Mouse (Mus musculus): ENCODE measurements at regions not wholly inside any gene's neighbourhood (a gene's known extent, or its start where the extent isn't known, plus 50 kb on each side); places are given as distances from the start of the nearest gene placed in this dataset.
A peak's percentile ranks its signal among the peaks of the same experiment; 100 is the strongest.

- peak; percentile 23 for DNase-seq
Observed at GRCm38 (mm10) chr14:19665756-19666155, 63.4 kb upstream of the Gm5458 start.

DNA sequence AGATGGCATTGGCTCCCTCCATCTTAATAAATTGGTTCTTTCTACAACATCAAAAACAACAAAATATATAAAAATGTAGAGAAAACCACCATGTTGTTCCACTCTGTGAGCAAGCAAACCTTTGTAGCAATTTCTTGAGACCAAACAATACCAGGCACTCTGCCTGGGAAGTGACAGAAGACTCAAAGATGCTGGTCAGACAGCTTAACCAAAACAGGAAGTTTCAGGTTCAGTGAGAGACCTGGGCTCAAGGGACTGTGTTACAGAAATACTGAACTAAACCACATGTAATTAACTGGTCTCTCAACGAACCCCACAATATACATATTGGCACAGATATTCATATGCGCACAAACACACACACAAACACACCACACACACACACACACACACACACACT lies 71.7 kb upstream of the Gm5458 start:
- no peak for DNase-seq

DNA sequence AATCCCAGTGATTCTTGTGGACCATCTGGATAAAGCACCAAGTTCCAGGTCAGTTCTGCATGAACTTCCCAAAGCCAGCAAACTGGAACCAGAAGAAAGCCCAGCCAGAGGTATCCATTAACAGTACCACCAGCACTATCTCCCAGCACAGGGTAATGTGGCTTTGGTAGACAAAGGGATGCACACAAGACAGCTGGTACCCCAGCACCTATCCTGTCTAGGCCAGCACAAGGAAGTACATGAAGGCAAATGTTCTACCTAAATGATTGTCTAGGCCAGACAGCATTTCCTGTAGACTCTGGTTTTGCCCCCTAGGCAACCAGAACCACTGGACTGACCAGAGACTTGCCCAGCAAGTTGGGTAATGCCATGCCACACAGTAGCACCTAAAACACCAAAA lies 62.6 kb upstream of the Nid2 start:
- DNase-seq, result no peak

GRCm38 (mm10) chr14:19693606-19694005 lies 57.5 kb upstream of the Nid2 start:
- peak; percentile 24 for DNase-seq

DNA sequence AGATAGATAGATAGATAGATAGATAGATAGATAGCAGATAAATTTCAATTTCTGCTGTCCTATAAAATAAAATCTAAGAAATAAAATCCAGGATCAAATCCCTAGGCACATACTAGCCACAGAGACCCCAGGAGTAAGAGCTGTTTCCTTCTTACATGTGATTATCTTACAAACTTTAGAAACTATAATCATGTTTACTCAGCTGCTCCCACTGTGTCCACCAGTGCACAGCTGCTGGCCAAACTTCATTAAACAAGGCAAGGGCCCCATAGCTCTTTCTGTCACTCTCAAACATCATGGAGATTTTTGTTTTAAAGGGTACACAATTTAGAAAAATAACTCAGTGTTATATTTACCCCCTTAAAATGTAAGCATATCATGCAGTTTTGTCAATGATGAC lies 56.8 kb upstream of the Nid2 start:
- no peak for DNase-seq

GRCm38 (mm10) chr14:19699497-19699896 lies 51.6 kb upstream of the Nid2 start:
- DNase-seq, result no peak
